Mouse (Mus musculus) megakaryocyte, embryonic 14.5 days (primary cell): ENCODE measurements at regions not wholly inside any gene's neighbourhood (a gene's known extent, or its start where the extent isn't known, plus 50 kb on each side); places are given as distances from the start of the nearest gene placed in this dataset.

ENCODE experiments used
- H3K27me3 ChIP-seq: replicated peaks from 2 replicates; pipeline ENCODE3; 2012; ENCODE audit warnings: inconsistent platforms
- H3K36me3 ChIP-seq: replicated peaks from 2 replicates; pipeline ENCODE3; 2012; ENCODE audit warnings: low read length, inconsistent platforms, mixed read lengths
- H3K4me1 ChIP-seq: 2 replicates; pipeline ENCODE4 v1.6.1; 2012; ENCODE audit warnings: inconsistent platforms
- H3K4me3 ChIP-seq: replicated peaks from 2 replicates; pipeline ENCODE3; 2012; ENCODE audit warnings: moderate library complexity, mild to moderate bottlenecking, inconsistent platforms
- H3K9me3 ChIP-seq: 2 replicates; pipeline ENCODE4 v1.6.1; 2012; ENCODE audit warnings: inconsistent platforms
- FLI1 ChIP-seq: IDR thresholded peaks from 2 replicates; pipeline ENCODE4 v1.6.1; 2012; ENCODE audit warnings: low read length, inconsistent platforms, mixed read lengths
- GATA1 ChIP-seq: IDR thresholded peaks from 3 replicates; pipeline ENCODE4 v1.6.1; 2012; ENCODE audit warnings: mixed read lengths, low read length, inconsistent platforms, borderline replicate concordance

DNA sequence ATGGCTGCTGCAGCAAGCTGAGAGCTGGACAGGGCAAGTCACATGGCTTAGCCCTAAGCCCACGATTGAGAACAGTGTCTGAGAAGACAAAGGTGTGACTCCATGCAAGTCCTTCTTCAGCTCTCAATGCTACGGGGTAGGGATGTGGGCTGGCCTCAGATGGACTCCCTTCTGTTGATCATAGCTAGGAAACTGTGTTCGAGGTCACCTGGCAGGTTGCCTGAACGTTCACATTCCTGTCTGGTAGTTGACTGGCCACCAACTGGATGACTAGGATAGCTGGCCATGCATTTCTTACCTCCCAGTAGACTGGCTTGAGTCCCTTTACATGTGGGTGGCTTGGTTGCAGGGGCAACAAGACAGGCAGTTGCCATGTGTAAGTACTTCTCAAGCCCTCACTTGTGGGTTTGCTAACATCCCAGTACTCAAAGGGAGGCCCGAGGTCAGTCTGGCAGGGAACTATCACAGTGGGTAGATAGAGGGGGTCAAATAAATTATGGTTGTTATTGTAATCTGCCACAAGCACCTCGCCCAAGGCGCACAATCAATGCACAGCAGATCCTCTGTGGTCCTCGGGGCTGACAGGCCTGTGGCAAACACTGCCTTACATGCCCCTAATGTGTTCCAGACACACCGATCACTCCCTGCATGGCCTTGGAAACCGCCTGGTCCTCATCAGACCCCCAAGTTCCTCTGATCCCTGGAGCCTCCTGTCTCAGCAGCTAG is 107.5 kb downstream of the Tex36 start:
- Histone ChIP-seq H3K4me1 (no peaks in the 10 kb centered on the region), H3K4me3 (no peak overlapping the region), H3K27me3 (peaks cover 5% of the 10 kb centered on the region), H3K36me3 (no peaks in the 10 kb centered on the region), H3K9me3 (no peaks in the 10 kb centered on the region)
- TF ChIP-seq FLI1: no peak
- TF ChIP-seq GATA1: no peak

DNA sequence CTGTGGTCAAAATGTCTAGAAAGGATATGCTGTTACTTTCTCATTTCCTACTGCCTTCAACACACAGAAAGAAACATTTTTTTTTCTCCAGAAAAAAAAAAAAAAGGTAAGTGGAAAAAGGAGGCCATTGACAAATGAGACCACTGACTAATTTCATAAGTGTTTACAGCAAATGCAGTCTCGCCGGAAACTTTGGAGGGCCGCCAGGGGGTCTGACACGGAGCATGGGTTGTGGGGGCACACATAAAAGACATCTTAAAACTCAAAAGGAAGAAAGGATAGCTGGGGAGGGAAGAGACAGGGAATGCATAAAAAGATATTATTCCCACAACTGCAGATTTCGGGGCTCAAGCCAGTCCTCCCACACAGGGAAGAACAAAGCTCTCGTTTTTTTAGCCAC is 109.3 kb downstream of the Tex36 start:
- Histone ChIP-seq H3K9me3 (no peaks in the 10 kb centered on the region), H3K27me3 (peaks cover 5% of the 10 kb centered on the region), H3K36me3 (no peaks in the 10 kb centered on the region), H3K4me1 (no peaks in the 10 kb centered on the region), H3K4me3 (no peak overlapping the region)
- TF ChIP-seq GATA1 (no peak), FLI1 (no peak)

DNA sequence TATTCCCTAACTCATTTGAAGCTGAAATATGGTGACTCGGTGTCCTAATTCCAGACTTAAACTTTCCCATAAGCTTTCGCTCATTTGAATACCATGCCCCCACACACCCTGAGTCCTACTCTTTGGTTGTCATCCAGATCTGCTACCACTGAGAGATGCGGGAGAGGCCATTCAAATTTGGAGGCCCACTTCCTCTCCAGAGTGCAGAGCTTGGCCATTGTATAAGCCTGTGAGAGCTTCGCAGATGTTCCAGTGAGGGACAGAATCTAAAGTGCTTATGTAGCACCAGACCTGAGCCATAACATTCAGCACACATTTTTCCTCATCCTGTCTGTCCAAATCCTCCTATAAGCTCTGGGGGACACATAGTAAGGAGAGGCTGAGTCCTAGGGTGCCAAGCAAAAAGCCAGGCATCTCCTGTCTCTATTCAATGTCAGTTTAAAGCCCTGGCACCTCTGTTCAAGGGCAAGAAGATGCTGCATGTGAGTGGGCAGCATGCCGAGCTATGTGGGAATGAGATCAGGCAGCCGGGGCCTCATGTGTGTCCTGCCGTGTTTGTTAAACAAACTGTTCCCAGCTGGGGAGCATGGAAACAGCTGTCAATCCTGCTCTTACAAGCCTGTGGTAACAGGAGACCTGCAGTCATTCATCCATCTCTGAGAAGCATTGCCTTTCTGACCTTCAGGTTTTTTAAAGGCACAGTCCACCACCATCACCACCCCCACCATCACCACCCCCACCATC is 113.9 kb downstream of the Tex36 start:
- Histone ChIP-seq H3K4me1 (no peaks in the 10 kb centered on the region), H3K9me3 (no peaks in the 10 kb centered on the region), H3K27me3 (peaks cover 7% of the 10 kb centered on the region), H3K4me3 (no peak overlapping the region), H3K36me3 (no peaks in the 10 kb centered on the region)
- no peak for TF ChIP-seq GATA1
- TF ChIP-seq FLI1: no peak

DNA sequence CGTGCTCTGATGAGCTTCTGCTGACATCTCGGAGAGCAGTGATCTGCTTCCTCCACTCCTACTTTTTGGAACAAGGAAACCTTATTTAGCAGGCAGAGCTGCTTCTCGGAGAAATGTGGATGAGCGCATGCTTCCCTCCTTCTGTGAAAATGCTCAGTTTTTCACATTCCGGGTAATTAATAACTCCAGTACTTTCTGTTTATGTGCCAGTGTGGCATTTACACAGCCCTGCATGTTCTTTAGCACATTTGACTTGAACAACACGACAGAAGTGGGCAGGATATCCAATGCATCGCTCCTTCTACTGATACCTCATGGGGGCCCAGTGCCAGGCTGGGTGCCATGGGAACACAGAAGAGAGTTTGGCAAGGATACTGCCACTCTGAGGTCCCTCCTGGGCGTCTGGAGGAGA is 117.5 kb downstream of the Tex36 start:
- no peak for TF ChIP-seq GATA1
- no peak for TF ChIP-seq FLI1
- Histone ChIP-seq H3K4me1 (no peaks in the 10 kb centered on the region), H3K4me3 (no peak overlapping the region), H3K9me3 (no peaks in the 10 kb centered on the region), H3K36me3 (no peaks in the 10 kb centered on the region), H3K27me3 (peaks cover 2% of the 10 kb centered on the region)

DNA sequence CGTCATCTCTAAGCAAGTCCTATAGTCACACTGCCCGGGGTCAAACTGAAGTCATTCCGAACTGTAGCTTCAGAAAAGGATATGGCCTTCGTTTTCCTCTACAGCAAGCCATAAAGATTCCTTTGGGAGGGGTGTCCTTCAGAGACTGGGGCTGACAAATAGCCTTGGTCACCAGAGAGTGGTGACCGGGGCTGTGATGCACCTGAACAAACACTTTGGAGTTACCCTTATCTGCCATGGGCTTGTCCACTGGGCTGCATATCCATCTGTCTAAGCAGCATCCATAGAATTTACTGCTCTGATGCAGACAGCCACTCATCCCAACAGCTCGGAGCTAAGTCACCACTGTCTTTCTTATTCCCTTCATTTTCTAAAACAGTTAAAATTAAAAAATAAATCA is 120.4 kb downstream of the Tex36 start:
- no peak for TF ChIP-seq GATA1
- TF ChIP-seq FLI1: no peak
- Histone ChIP-seq H3K27me3 (peaks cover 1% of the 10 kb centered on the region), H3K4me3 (no peak overlapping the region), H3K4me1 (no peaks in the 10 kb centered on the region), H3K36me3 (no peaks in the 10 kb centered on the region), H3K9me3 (peaks cover 8% of the 10 kb centered on the region)

DNA sequence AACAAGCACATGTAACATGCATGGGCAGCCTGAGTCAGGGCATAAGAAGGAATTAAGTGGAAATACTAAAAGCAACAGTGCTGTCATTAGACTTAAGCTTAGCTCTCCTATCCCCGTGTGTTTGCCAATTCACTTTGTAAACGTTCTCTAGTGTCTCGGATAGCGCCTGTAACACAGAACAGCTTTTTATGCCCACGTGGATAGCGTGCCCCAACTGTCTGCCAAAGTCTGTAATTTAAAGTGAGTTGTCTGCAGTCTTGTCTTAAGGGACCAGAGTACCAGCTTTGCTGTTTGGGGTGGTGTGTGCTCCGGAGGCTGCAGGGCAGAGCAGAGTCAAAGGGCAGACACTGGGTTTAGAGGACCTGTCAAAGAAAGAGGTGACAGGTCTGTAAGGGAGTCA is 122.3 kb downstream of the Tex36 start:
- Histone ChIP-seq H3K36me3 (no peaks in the 10 kb centered on the region), H3K4me3 (no peak overlapping the region), H3K9me3 (peaks cover 11% of the 10 kb centered on the region), H3K27me3 (peaks cover 3% of the 10 kb centered on the region), H3K4me1 (no peaks in the 10 kb centered on the region)
- TF ChIP-seq GATA1 (no peak), FLI1 (no peak)

DNA sequence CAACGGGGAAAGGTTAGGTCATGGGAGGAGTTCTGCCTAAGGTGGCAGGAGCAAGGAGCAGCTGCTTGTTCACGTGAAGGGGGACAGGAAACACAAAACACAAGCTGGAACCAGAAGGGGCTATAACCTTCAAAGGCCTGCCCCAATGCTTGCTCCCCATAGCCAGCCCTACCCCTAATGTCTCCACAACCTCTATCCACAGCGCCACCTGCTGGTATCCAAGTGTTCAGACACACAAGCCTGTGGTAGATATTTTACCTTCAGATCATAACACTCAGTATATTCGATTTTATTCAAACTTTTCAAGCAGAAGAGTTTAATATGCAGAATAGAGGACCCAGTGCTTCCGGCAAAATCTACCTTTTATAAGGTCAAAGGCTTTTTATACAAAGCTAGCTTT is 124.0 kb downstream of the Tex36 start:
- Histone ChIP-seq H3K9me3 (peaks cover 11% of the 10 kb centered on the region), H3K4me3 (no peak overlapping the region), H3K4me1 (no peaks in the 10 kb centered on the region), H3K36me3 (no peaks in the 10 kb centered on the region), H3K27me3 (peaks cover 3% of the 10 kb centered on the region)
- TF ChIP-seq GATA1 (no peak), FLI1 (no peak)

DNA sequence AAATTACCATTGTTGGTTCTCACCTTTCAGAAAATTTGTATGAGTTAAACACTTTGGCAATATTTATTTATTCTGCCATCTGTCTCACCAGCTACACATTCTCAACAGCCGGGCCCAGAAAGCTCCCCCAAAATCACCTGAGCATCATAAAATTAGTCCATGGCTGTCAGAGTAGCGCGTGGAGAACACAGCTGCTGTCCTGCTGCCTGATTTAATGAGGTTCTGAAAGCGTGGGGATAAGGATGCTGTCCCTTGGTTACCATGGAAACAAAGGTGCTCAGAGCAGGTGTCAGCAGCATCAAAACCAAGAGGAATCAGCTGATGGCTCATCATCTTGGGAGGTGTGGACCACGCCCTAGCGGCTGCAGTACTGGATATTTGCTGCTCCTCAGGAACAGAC is 124.7 kb downstream of the Tex36 start:
- H3K4me1 ChIP-seq: no peaks in the 10 kb centered on the region
- TF ChIP-seq FLI1: no peak
- peaks cover 3% of the 10 kb centered on the region for H3K27me3 ChIP-seq
- no peak overlapping the region for H3K4me3 ChIP-seq
- no peaks in the 10 kb centered on the region for H3K36me3 ChIP-seq
- peaks cover 11% of the 10 kb centered on the region for H3K9me3 ChIP-seq

DNA sequence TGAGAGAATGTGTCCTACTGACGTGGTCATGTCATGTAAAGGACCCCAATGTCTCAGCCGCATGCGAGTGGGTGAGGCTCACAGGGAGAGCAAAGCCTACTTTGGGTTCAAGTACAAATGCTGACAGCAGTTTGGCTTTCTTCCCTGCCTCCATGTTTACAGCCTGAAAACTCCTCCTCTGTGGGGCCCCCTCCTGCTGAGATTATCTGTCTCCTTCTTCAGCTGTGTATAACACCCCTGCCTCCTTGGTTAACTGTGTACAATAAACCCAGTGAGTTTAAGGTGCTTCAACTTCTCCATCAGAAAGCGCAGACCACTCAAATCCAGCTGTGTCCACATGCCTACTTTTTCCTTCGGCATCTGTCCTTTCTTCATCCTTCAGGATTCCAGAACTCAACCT is 130.3 kb downstream of the Tex36 start:
- Histone ChIP-seq H3K4me1 (no peaks in the 10 kb centered on the region), H3K36me3 (no peaks in the 10 kb centered on the region), H3K9me3 (peaks cover 3% of the 10 kb centered on the region; the same call in 1 of the 2 replicates), H3K4me3 (no peak overlapping the region), H3K27me3 (peaks cover 3% of the 10 kb centered on the region)
- TF ChIP-seq FLI1 (no peak), GATA1 (no peak)

DNA sequence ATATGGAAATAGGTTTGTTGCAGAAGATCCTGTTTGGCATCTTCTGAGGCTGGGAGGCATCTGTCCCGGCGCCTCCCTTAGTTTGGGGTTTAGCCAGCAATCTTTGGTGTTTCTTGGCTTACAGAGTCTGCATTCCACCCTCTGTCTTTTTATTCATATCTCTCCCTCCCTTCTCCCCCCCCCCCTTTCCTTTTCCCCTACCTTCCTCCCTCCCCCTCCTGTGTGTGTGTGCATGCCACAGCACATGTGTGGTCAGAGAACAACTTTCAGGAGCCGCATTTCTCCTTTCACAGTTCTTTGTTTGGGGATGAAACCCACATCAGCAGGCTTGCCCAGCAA is 131.4 kb downstream of the Tex36 start:
- Histone ChIP-seq H3K4me3 (no peak overlapping the region), H3K36me3 (no peaks in the 10 kb centered on the region), H3K27me3 (peaks cover 3% of the 10 kb centered on the region), H3K4me1 (no peaks in the 10 kb centered on the region), H3K9me3 (peaks cover 3% of the 10 kb centered on the region; the same call in 1 of the 2 replicates)
- no peak for TF ChIP-seq FLI1
- TF ChIP-seq GATA1: no peak
